Mouse (Mus musculus) neural tube, postnatal 0 days (tissue): ENCODE results near the gene Mapre1. TPM values are rescaled to one million over a fixed set of nuclear protein-coding genes. Genes with fewer than 3 reads are reported as not detected.

ENCODE experiments used
- polyA plus RNA-seq: library from polyadenylated mRNA; unstranded; fragments of >200 nt; fragmentation: Nextera tagmentation; extraction: Ambion mirVana; gene quantifications from 2 replicates; pipeline ENCODE4 v1.2.1, GENCODE M21; 2015

The Mapre1 gene
- 246 and 263 TPM in 2 replicates for polyA plus RNA-seq

DNA sequence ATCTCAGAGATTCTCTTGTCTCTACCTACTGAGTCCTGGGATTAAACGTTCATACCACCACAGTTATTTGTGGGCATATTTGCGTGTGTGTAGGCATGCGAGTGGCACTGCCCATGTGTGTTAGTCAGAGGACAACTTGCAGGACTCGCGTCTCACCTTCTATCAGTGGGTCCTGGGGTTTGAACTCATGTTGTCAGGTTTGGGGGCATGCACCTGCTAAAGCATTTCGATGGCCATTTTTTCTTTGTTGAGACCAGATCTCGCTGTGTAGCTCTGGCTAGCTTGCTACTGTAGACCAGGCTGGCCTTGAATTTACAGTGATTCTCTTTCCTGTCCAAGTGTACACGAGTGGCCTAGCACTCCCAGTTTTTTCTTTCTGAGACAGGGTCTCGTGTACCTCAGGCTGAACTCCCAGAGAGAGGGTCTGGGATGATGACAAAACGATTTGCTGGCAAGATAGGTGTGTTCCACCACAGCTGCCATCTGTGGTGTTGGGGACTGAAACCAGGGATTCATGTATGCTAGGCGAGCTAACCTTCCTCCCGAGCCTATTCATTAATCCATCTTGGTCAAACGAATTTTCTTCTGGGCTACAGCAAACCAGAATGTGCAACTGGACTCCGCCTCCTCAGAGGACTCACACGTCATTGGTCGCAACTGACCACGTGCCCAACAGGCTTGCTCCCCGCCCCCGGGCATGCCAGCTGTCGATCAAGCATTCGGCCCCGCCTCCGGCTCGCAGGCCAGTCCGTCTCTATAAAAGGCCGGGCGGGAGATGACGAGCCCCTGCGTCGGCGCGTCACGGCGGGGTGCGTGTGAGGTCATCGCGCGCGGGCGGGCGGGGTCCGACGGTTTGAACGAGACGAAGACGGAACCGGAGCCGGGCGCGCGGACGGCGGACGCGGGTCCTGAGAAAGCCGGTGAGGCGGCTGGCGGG lies at the start of gene Mapre1:
Mapre1 (plus strand) TSS at position 775 of the 937 bp plus-strand sequence.

DNA sequence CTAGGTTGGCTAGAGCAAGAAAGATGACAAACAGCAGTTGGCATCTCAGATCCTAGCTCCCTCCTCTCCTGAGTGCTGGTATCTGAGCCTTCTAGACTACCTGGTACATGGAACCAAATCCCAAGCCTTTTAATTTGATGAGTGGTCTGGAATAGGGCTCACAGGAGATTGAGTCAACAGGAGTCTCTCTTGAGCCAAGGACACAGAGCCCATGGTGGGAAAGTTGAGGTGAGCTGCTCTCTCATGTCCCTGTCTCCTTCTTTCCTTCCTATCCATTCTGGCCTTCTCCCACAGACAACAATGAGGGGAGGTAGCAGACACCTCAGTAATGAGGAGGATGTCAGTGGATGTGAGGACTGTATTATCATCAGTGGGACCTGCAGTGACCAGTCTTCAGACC lies 44.7 kb upstream of the Mapre1 start, which contains the start of gene Dnmt3c:
Dnmt3c (plus strand) TSS at position 301 of the 400 bp plus-strand sequence.

DNA sequence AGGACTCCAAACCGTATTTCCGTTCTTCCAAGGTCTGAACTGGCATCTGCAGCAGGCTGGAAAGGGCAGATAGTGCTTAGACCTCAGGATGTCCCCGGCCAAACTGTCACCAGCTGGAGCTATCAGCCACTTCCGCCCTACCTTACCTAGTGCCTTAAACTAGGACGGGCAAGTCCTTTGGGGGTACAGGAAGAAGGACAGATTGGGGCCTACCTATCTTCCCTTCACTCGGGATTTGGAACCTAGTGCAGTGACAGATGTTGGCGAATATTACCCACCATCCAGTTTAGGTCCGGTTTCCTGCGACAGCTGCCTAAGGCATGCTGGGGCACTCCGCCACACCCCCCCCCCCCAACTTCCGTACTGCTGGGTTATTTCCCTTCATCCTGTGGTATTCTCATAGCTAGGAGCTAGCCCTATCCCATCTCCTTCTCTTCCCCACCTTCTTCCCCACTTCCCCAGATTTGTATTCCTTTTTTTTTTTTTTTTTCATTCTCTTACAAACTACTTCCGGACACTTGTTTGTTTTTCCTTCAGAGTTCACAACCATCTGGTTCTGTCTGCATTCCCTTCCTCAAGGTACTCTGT lies 38.4 kb downstream of the Mapre1 start, which contains the start of gene Efcab8:
Efcab8 (plus strand) TSS at position 538 of the 588 bp plus-strand sequence.

Other genes with a start within 250 kb of the Mapre1 start
- not detected in 2 replicates for gene 4930404H24Rik, start 248.5 kb upstream of the Mapre1 start, polyA plus RNA-seq
- 21.1 and 23.4 TPM in 2 replicates for gene Nol4l, start 211.3 kb upstream of the Mapre1 start, polyA plus RNA-seq
- 91.5 and 91.6 TPM in 2 replicates for gene Commd7, start 108.5 kb upstream of the Mapre1 start, polyA plus RNA-seq
- 1.3 and 1.8 TPM in 2 replicates for gene Dnmt3b, start 91.8 kb upstream of the Mapre1 start, polyA plus RNA-seq
- 0.06 TPM in 1 of 2 replicates, not detected in the other for gene Dnmt3c, start 44.6 kb upstream of the Mapre1 start, polyA plus RNA-seq
- gene Efcab8, start 38.7 kb downstream of the Mapre1 start, polyA plus RNA-seq = 0.06 TPM in 1 of 2 replicates, not detected in the other
- not detected in 2 replicates for gene Sun5, start 129.8 kb downstream of the Mapre1 start, polyA plus RNA-seq
- gene Bpifb2, start 133.8 kb downstream of the Mapre1 start, polyA plus RNA-seq = 0.15 and 0.22 TPM in 2 replicates
- gene Bpifb6, start 159.1 kb downstream of the Mapre1 start, polyA plus RNA-seq = 0.12 and 0.23 TPM in 2 replicates
- not detected in 2 replicates for gene Bpifb3, start 177.0 kb downstream of the Mapre1 start, polyA plus RNA-seq
- not detected in 2 replicates for gene Bpifb4, start 196.9 kb downstream of the Mapre1 start, polyA plus RNA-seq
- gene Bpifa6, start 233.7 kb downstream of the Mapre1 start, polyA plus RNA-seq = not detected in 2 replicates